Mouse (Mus musculus): ENCODE measurements around the gene Dolpp1. TPM values are rescaled to one million over a fixed set of nuclear protein-coding genes. Genes with fewer than 3 reads are reported as not detected.

Gene Dolpp1
- total RNA-seq (2012; rRNA removed): 19.2 and 22.8 TPM in 2 replicates
- 15.0 and 22.3 TPM in 2 replicates for total RNA-seq (2014; rRNA removed)
- 17.9 and 19.1 TPM in 2 replicates for polyA plus RNA-seq (2012; ENCODE audit: insufficient read length, low read depth)

- peaks cover 10 to 34% of the 10 kb centered on the region in 2 experiments for H3K36me3 ChIP-seq (replicated peaks in 1 of 2; ENCODE audit: control insufficient read depth in 1 of 2, insufficient read depth in 1 of 2, low read length in 1 of 2)
- dilution Hi-C loops (cut with MboI; ENCODE audit: extremely low pct_ligation_motif_present, extremely low pct_unique_long_range_greater_than_20kb, low sequenced_read_pairs) (no loop called here), in situ Hi-C loops (cut with MboI; ENCODE audit: low pct_ligation_motif_present, low pct_unique_long_range_greater_than_20kb, low sequenced_read_pairs) (no loop called here)
- DNase-seq (ENCODE audit: extremely low read depth): peak; percentile 98
- peak; percentile 67; the same call in 1 of the 2 replicates for TF ChIP-seq POLR2AphosphoS2 (IDR thresholded peaks at IDR 0.05; ENCODE audit: low read depth, low read length)
- peak; percentile 70; the same call in 1 of the 2 replicates for TF ChIP-seq NELFE (IDR thresholded peaks at IDR 0.05; ENCODE audit: low read depth, low read length)
- 0 out of 2 replicates have a peak, but pooled peaks have one; percentile 27 for TF ChIP-seq BHLHE40 (IDR thresholded peaks at IDR 0.05; ENCODE audit: low read depth, low read length)
- TF ChIP-seq MXI1 (IDR thresholded peaks at IDR 0.05; ENCODE audit: low read depth, low read length): peak; percentile 77; the same call in 1 of the 2 replicates
- no peak for TF ChIP-seq JUND (conservative IDR thresholded peaks at IDR 0.05; ENCODE audit: low read depth, low read length)
- no peak for TF ChIP-seq SMC3 (IDR thresholded peaks at IDR 0.05; ENCODE audit: low read depth, low read length)
- peak; percentile 68; the same call in 1 of the 2 replicates for TF ChIP-seq TCF12 (IDR thresholded peaks at IDR 0.05; ENCODE audit: low read depth, low read length)
- TF ChIP-seq ZMIZ1 (IDR thresholded peaks at IDR 0.05; ENCODE audit: low read depth, low read length): peak; percentile 83; the same call in 1 of the 2 replicates
- TF ChIP-seq MEF2A (IDR thresholded peaks at IDR 0.05; ENCODE audit: borderline replicate concordance, low read depth, low read length): no peak
- TF ChIP-seq ELF1 (IDR thresholded peaks at IDR 0.05; ENCODE audit: low read depth, low read length): 0 out of 2 replicates have a peak, but pooled peaks have one; percentile 31
- peak; percentile 71; the same call in 1 of the 2 replicates for TF ChIP-seq POLR2A (IDR thresholded peaks at IDR 0.05; ENCODE audit: low read depth, low read length)
- TF ChIP-seq SIN3A (IDR thresholded peaks at IDR 0.05; ENCODE audit: low read length): peak; percentile 81
- no peak for TF ChIP-seq MAX (IDR thresholded peaks at IDR 0.05; ENCODE audit: low read length)
- TF ChIP-seq MAZ (IDR thresholded peaks at IDR 0.05; ENCODE audit: low read depth, low read length): 0 out of 2 replicates have a peak, but pooled peaks have one; percentile 40
- no peak for TF ChIP-seq GABPA (IDR thresholded peaks at IDR 0.05; ENCODE audit: insufficient replicate concordance, low read depth, low read length)
- TF ChIP-seq CHD2 (IDR thresholded peaks at IDR 0.05; ENCODE audit: low read length): peak; percentile 97
- TF ChIP-seq HCFC1 (IDR thresholded peaks at IDR 0.05; ENCODE audit: low read depth, low read length): peak; percentile 64
- H3K4me3 ChIP-seq (replicated peaks in 1 of 3; ENCODE audit: low read depth in 2 of 3, low read length in 2 of 3, poor library complexity in 1 of 3): peak within 1 kb of the TSS; percentile 73 to 87 (median 86)
- peak within 1 kb of the TSS; percentile 61 for H3K9ac ChIP-seq (ENCODE audit: insufficient read depth, low read depth)
- H3K27ac ChIP-seq (ENCODE audit: insufficient read depth, low read depth): no peak within 1 kb of the TSS
- H3K27me3 ChIP-seq (replicated peaks): no peaks in the 10 kb centered on the region
- H3K9me3 ChIP-seq (replicated peaks; ENCODE audit: low read length): no peaks in the 10 kb centered on the region
- H3K4me2 ChIP-seq (ENCODE audit: insufficient read depth, low read depth, poor library complexity, severe bottlenecking): peak within 1 kb of the TSS; percentile 60
- peaks cover 9 to 23% of the 10 kb centered on the region in 2 experiments for H3K4me1 ChIP-seq (ENCODE audit: control insufficient read depth in 1 of 2, insufficient read depth in 2 of 2)
- H3K79me2 ChIP-seq (replicated peaks; ENCODE audit: control insufficient read depth, extremely low read depth, insufficient read depth, poor library complexity, severe bottlenecking): 0 out of 2 replicates have a peak, but pooled peaks cover 3% of the 10 kb centered on the region
These were observed at the start of gene Dolpp1 for GRCm38 (mm10) chr2:30392114-30392576. TSS of gene Dolpp1 (plus strand) at chr2:30392254.

- H3K9ac ChIP-seq (ENCODE audit: insufficient read depth, low read depth): no peak overlapping the region
- TF ChIP-seq GABPA (IDR thresholded peaks at IDR 0.05; ENCODE audit: insufficient replicate concordance, low read depth, low read length) (no peak), ZKSCAN1 (IDR thresholded peaks at IDR 0.05; ENCODE audit: borderline replicate concordance, low read depth, low read length) (no peak), MYC (IDR thresholded peaks at IDR 0.05; ENCODE audit: low read depth, low read length) (no peak), CTCF (conservative IDR thresholded peaks at IDR 0.05 in 1 of 2, IDR thresholded peaks at IDR 0.05 in 1 of 2; ENCODE audit: low read depth in 2 of 2, low read length in 2 of 2) (no peak), ETS1 (conservative IDR thresholded peaks at IDR 0.05; ENCODE audit: low read depth, low read length) (no peak), MAX (IDR thresholded peaks at IDR 0.05; ENCODE audit: low read length) (no peak), BHLHE40 (IDR thresholded peaks at IDR 0.05; ENCODE audit: low read depth, low read length) (no peak), NELFE (IDR thresholded peaks at IDR 0.05; ENCODE audit: low read depth, low read length) (no peak), CHD1 (IDR thresholded peaks at IDR 0.05; ENCODE audit: low read depth, low read length) (no peak), JUN (IDR thresholded peaks at IDR 0.05; ENCODE audit: insufficient read depth, low read depth, low read length) (no peak), USF2 (conservative IDR thresholded peaks at IDR 0.05; ENCODE audit: low read depth, low read length) (no peak), ZNF384 (IDR thresholded peaks at IDR 0.05; ENCODE audit: low read depth, low read length) (no peak), ZC3H11A (IDR thresholded peaks at IDR 0.05; ENCODE audit: low read depth, low read length) (no peak), MEF2A (IDR thresholded peaks at IDR 0.05; ENCODE audit: borderline replicate concordance, low read depth, low read length) (no peak), CHD2 (IDR thresholded peaks at IDR 0.05; ENCODE audit: low read length) (no peak), NRF1 (IDR thresholded peaks at IDR 0.05; ENCODE audit: low read depth, low read length) (no peak), JUND (conservative IDR thresholded peaks at IDR 0.05; ENCODE audit: low read depth, low read length) (no peak)
- DNase-seq (ENCODE audit: extremely low read depth): no peak
- peaks cover 88 to 97% of the 10 kb centered on the region in 2 experiments for H3K36me3 ChIP-seq (replicated peaks in 1 of 2; ENCODE audit: control insufficient read depth in 1 of 2, insufficient read depth in 1 of 2, low read length in 1 of 2)
- dilution Hi-C loops (cut with MboI; ENCODE audit: extremely low pct_ligation_motif_present, extremely low pct_unique_long_range_greater_than_20kb, low sequenced_read_pairs): no loop called here
- H3K4me3 ChIP-seq (replicated peaks in 1 of 3; ENCODE audit: low read depth in 2 of 3, low read length in 2 of 3, poor library complexity in 1 of 3): no peak overlapping the region
- no peaks in the 10 kb centered on the region for H3K9me3 ChIP-seq (replicated peaks; ENCODE audit: low read length)
- no peak overlapping the region for H3K4me2 ChIP-seq (ENCODE audit: insufficient read depth, low read depth, poor library complexity, severe bottlenecking)
- no peaks in the 10 kb centered on the region for H3K27me3 ChIP-seq (replicated peaks)
- no peaks in the 10 kb centered on the region for H3K79me2 ChIP-seq (replicated peaks; ENCODE audit: control insufficient read depth, extremely low read depth, insufficient read depth, poor library complexity, severe bottlenecking)
- in situ Hi-C loops (cut with MboI; ENCODE audit: low pct_ligation_motif_present, low pct_unique_long_range_greater_than_20kb, low sequenced_read_pairs): no loop called here
- H3K27ac ChIP-seq (ENCODE audit: insufficient read depth, low read depth): no peak overlapping the region
- peaks cover 0 to 26% of the 10 kb centered on the region in 2 experiments; a peak in 2 of 4 replicates for H3K4me1 ChIP-seq (ENCODE audit: control insufficient read depth in 1 of 2, insufficient read depth in 2 of 2)
These were observed 49.5 kb upstream of the Dolpp1 start for GRCm38 (mm10) chr2:30342544-30342943.
